Mouse (Mus musculus): ENCODE results near the gene Pgap2.

DNA sequence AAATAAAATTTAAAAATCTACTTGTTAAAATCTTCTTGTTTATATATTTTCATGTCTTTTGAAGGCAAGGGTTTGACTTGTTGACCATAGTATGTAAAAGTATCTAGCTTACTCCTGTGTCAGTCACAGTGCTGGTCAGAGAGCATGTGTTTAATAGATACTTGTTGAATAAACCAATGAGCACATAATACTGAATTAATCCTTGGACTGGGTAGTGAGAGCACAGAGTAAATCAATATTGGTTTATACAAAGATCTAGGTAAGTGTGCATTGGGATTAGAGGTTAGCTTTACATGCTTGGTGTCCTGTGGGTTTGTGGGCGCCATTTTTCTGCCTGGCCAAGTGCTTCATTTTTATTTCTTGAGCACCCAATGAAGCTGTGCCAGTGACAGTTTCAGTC lies 71.4 kb downstream of the Pgap2 start:
- TF ChIP-seq CTCF (IDR thresholded peaks at IDR 0.05; ENCODE audit: insufficient read depth, low read depth, low read length) (no peak), POLR2A (IDR thresholded peaks at IDR 0.05; ENCODE audit: insufficient read depth, low read depth, low read length) (no peak)
